Mouse (Mus musculus): ENCODE measurements at regions not wholly inside any gene's neighbourhood (a gene's known extent, or its start where the extent isn't known, plus 50 kb on each side); places are given as distances from the start of the nearest gene placed in this dataset.

- no peak for DNase-seq (ENCODE audit: low spot score in 2 of 2)
Observed at GRCm38 (mm10) chr5:97223238-97223857, 112.0 kb upstream of the Paqr3 start.

- no peak for DNase-seq (ENCODE audit: low spot score in 2 of 2)
Observed at GRCm38 (mm10) chr5:97222489-97223237, 111.3 kb upstream of the Paqr3 start.

GRCm38 (mm10) chr5:97218712-97219111, 107.3 kb upstream of the Paqr3 start:
- no peak for DNase-seq (ENCODE audit: low spot score in 2 of 2)

DNA sequence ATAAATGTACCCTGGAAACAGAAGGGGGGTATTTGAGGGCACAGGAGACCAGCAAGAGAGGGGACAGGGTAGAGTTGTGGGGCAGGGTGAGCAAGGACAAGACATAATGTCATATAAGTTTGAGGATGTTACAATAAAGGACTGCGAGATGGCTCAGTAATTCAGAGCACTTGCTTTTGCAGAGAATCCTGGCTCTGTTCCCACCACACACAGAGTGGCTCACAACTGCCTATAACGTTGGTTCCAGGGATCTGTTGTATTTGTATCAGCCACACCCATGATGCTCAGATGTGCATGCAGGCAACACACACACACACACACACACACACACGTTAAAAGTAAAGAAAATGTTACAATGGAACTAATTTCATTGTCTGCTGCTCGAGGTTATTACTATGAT, 94.2 kb upstream of the Paqr3 start:
- DNase-seq (ENCODE audit: low spot score in 2 of 2): no peak

GRCm38 (mm10) chr5:97204337-97204736, 92.9 kb upstream of the Paqr3 start:
- no peak for DNase-seq (ENCODE audit: low spot score in 2 of 2)

DNA sequence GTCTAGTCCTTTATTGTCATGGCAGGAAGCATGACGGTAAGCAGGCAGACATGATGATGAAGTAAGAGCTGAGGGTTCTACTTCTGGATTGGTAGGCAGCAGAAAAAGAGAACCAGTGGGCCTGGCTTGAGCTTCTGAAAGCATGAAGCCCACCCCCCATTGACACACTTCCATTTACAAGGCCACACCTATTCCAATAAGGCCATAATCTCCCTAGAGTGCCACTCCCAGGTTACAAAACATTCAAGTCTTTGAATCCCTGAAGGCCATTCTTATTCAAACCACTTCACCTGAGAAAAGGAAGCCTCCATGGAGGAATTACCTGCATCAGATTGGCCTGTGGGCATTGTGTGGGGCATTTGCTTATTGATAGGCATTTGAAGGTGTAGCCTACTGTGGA, 92.2 kb upstream of the Paqr3 start:
- no peak for DNase-seq (ENCODE audit: low spot score in 2 of 2)

DNA sequence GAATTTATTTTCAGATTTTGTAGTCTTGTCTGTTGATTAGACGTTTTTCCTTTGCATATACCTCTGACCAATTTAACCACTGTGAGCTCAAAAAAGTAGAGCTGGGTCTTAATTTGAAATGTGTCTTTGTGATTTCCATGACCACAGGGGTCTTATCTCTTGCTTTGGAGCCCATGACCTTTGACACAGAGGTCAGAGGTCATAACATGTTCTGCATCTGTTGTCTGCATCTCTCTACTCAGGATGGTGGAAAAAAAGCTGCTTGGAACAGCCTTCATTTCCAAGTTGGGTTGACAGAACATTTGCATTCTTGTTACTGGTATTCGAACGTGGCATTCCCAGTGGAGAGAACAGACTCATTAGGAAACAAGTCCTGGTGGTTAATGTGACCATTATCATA, 91.2 kb upstream of the Paqr3 start:
- no peak for DNase-seq (ENCODE audit: low spot score in 2 of 2)

DNA sequence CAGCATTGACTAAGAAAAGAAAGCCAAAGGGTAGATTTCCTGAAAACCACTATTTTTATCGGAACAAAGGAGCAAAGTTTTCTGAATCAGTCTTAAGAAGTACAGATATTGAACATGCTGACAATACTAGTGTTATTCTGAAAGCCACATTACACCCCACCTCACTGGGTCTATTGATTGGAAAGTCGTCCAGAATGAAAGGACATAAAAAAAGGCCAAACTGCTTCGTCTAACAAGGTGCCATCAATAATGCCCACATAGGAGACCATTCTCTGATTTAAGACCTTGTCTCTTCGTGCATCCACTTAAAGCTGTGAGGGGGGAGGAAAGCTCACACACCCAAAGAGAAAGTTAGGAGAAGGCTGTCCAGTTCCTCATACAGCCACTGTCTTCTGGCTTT, 89.3 kb upstream of the Paqr3 start:
- DNase-seq (ENCODE audit: low spot score in 2 of 2): no peak

- no peak for DNase-seq (ENCODE audit: low spot score in 2 of 2)
Observed at GRCm38 (mm10) chr5:97195281-97195660, 83.9 kb upstream of the Paqr3 start.

DNA sequence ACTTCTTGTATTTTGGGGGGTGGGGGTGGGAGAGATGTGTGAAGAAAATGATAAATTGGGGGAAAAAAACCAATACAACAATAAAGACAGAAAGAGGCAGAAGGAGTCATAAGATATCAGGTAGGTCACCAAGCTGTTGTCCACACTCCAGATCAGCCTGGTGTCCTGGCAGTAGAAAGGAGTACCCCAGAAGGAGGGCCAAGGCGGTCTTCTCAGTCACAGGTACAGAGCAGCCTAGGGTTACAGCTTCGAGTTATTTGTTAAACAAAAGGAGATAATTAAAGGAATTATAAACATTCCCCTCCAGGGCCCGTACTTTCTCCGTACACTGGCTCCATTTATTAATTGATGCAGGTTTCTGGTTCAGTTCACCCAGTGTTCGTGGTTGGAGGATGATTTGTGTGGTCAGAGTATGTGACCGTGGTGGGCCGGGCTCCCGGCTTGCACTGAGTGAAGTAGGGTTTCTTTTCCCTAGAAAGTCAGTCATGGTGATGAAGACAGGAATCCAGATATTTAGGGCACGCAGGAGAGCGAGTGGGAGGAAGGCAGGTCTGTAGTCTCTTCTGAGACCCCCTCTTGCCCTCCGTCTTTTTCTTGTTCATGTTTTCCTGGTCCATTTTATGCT, 83.4 kb upstream of the Paqr3 start:
- no peak for DNase-seq (ENCODE audit: low spot score in 2 of 2)

GRCm38 (mm10) chr5:97192656-97193055, 81.3 kb upstream of the Paqr3 start:
- no peak for DNase-seq (ENCODE audit: low spot score in 2 of 2)

GRCm38 (mm10) chr5:97190695-97191094, 79.3 kb upstream of the Paqr3 start:
- no peak for DNase-seq (ENCODE audit: low spot score in 2 of 2)

GRCm38 (mm10) chr5:97184512-97184911, 73.1 kb upstream of the Paqr3 start:
- DNase-seq (ENCODE audit: low spot score in 2 of 2): no peak

GRCm38 (mm10) chr5:97181249-97181648, 69.9 kb upstream of the Paqr3 start:
- DNase-seq (ENCODE audit: low spot score in 2 of 2): no peak

DNA sequence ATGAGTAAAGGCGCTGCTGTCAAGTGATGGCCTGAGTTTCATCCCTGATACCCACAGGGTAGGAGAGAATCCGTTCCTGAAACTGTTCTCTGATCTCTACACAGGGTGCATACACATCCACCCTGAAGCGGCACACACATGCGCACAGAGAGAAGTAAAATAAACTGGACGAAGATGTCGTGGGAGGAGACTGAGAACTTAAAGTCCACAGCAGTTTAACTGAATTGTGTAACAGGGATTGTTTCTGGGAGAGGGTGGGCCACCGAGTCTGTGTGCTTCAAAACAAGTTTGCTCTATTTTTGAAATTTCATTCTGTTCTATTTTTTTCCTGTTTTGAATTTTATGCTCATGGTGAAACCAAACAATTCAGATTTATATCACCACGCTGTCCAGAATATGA, 63.0 kb upstream of the Paqr3 start:
- DNase-seq (ENCODE audit: low spot score in 2 of 2): no peak

- DNase-seq (ENCODE audit: low spot score in 2 of 2): no peak
Observed at GRCm38 (mm10) chr5:97167401-97168249, 56.2 kb upstream of the Paqr3 start.

- no peak for DNase-seq (ENCODE audit: low spot score in 2 of 2)
Observed at GRCm38 (mm10) chr5:97166128-97166883, 54.9 kb upstream of the Paqr3 start.
